Mouse (Mus musculus): ENCODE data around the gene Cldn9. TPM values are rescaled to one million over a fixed set of nuclear protein-coding genes. Genes with fewer than 3 reads are reported as not detected.

The Cldn9 gene
- polyA plus RNA-seq, 1 experiment from 2014 or later = 2.3 TPM

DNA sequence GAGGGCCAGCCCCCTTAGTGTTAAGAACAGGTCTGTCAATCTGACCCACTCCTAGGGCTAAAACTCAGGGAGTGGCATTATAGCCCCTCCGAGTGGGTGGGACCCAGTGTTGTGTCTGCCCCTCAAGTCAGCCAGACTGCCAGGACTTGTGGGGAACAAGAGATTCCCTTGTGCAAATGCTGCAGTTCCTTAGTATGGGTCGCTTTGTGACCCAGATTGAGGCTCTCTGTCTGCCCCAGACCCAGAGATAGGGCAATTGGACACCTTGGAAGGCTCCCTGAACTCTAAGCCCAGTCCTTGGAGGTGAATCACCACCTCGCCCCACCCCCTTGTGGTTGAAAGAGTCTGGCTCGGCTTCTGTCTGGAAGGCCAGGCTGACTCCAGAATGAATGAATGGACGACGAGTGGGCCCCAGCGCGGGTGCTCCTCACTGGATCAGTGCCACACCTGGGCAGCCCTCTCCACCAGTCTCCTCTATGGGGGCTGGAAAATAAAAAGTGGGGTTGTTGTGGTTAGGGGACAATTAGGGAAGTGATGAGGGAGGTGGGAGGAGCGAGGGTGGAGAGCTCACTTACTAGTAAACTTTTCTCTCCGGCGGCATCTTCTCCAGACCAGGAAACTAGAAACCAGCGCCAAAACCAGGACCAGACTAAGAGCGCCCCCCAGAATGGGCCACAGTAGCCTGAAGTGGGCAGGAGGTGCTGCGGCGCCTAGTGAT, 8.1 kb downstream of the Cldn9 start:
- 0 out of 2 replicates have a peak overlapping the region, but pooled peaks have one; percentile 60 for H3K9ac ChIP-seq (ENCODE audit: low read length)
- H3K4me2 ChIP-seq (ENCODE audit: low read length) = peak overlapping the region; percentile 93
- H3K9me3 ChIP-seq (replicated peaks; ENCODE audit: control insufficient read depth, low read length) = no peaks in the 10 kb centered on the region
- no peaks in the 10 kb centered on the region for H3K36me3 ChIP-seq (ENCODE audit: control insufficient read depth, insufficient read depth, low read length)
- H3K27me3 ChIP-seq (replicated peaks; ENCODE audit: control insufficient read depth, insufficient read depth, low read length) = peaks cover 40% of the 10 kb centered on the region
- peaks cover 19% of the 10 kb centered on the region for H3K4me1 ChIP-seq (ENCODE audit: control insufficient read depth, insufficient read depth, low read length)
- peak overlapping the region; percentile 45 for H3K4me3 ChIP-seq (ENCODE audit: low read depth, low read length)
- DNase-seq (ENCODE audit: low spot score) = no peak
- H3K27ac ChIP-seq (ENCODE audit: low read depth, low read length) = no peak overlapping the region
- 10% methylated on average over 15 of the region's 15 CpGs for WGBS
- ATAC-seq = no peak

DNA sequence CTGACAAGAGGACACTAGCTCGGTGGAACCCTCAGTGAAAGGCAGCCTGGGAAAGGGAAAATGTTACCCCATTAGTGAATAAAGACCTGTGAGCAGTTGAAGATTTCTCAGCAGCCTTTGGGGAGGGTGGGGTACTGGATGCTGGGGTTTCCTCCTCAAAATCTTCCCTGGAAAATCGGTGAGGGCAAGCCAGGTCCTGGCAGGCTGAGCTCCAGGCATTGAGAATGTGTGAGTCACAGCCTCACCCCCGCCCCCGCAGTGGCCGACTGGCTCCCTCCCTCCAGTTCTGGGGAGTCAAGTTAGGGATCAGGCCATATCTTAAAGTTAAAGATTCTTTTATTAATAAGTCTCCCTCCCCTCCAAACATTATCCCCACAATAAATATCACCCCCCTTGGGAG, 8.7 kb downstream of the Cldn9 start:
- Histone ChIP-seq H3K27ac (ENCODE audit: low read depth, low read length) (no peak overlapping the region), H3K27me3 (replicated peaks; ENCODE audit: control insufficient read depth, insufficient read depth, low read length) (peaks cover 34% of the 10 kb centered on the region), H3K36me3 (ENCODE audit: control insufficient read depth, insufficient read depth, low read length) (0 out of 2 replicates have a peak, but pooled peaks cover 2% of the 10 kb centered on the region), H3K4me3 (ENCODE audit: low read depth, low read length) (no peak overlapping the region), H3K4me2 (ENCODE audit: low read length) (no peak overlapping the region), H3K4me1 (ENCODE audit: control insufficient read depth, insufficient read depth, low read length) (peaks cover 19% of the 10 kb centered on the region), H3K9ac (ENCODE audit: low read length) (no peak overlapping the region), H3K9me3 (replicated peaks; ENCODE audit: control insufficient read depth, low read length) (no peaks in the 10 kb centered on the region)
- 57% methylated on average over 5 of the region's 5 CpGs for WGBS
- ATAC-seq (no peak), DNase-seq (ENCODE audit: low spot score) (no peak)

DNA sequence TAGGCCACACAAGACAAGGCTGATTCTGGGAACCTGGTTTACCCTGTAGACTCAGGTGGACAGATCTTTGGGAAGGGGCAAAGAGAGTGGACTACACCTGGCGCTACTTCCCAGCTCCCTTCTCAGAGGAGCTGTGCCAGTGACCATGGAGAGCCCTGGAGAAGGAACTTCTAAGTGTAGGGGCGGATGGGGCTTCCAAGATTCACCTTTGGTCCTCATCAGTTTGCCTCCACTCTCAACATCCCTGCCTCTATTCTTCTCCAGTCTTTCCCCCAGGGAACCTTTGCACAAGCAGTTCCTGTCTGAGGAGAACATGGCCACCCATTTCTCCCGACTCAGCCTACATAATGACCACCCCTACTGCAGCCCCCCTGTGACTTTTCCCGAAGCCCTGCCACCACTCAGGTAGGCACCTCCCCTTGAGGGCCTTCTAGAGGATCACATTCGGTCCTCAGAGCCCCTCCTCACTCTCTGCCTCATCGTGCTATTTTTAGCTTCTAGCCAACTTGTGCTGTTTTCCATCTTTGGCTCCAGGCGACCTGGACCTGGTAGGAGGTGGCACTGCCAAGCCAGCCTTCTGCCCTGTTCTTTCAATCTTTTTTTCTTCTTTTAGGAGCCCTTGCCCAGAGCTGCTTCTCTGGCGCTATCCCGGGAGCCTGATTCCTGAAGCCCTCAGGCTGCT, 9.4 kb downstream of the Cldn9 start:
- no peak; the same call in 1 of the 2 replicates for ATAC-seq
- H3K9me3 ChIP-seq (replicated peaks; ENCODE audit: control insufficient read depth, low read length) = no peaks in the 10 kb centered on the region
- 56% methylated on average over 9 of the region's 9 CpGs for WGBS
- no peak for DNase-seq (ENCODE audit: low spot score)
- H3K4me2 ChIP-seq (ENCODE audit: low read length) = peak overlapping the region; percentile 73
- H3K9ac ChIP-seq (ENCODE audit: low read length) = peak overlapping the region; percentile 71
- peaks cover 19% of the 10 kb centered on the region for H3K4me1 ChIP-seq (ENCODE audit: control insufficient read depth, insufficient read depth, low read length)
- peak overlapping the region; percentile 52 for H3K4me3 ChIP-seq (ENCODE audit: low read depth, low read length)
- peaks cover 27% of the 10 kb centered on the region for H3K27me3 ChIP-seq (replicated peaks; ENCODE audit: control insufficient read depth, insufficient read depth, low read length)
- H3K36me3 ChIP-seq (ENCODE audit: control insufficient read depth, insufficient read depth, low read length) = peaks cover 9% of the 10 kb centered on the region
- no peak overlapping the region for H3K27ac ChIP-seq (ENCODE audit: low read depth, low read length)

DNA sequence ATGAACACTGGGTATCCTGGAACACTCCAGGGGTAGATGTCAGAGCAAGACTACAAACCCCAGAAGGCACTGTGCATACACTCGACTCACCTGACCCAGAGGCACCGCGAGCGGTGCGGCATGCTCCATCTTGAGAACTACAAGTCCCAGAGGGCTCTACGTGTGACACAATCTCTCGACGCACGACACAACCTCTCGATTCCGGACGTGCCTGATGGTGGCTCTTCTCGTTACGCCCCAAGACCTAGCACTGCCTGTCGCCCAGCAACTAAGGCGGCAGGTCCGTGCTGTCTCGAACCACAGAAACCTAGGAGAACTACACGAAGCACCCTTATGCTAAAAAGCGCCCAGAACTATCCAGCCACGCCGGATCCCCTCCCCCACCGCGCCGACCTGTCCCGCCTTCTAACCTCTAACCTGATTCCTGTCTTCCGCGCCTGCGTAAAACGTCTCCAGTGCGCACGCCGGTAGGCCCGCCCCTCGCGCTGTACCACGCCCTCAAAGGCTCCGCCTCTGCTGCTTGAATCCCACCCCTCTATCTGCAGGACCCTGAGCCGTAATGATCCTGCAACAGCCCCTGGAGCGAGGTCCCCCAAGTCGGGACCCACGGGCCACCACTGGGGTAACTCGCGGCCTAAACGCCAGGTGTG, 10.3 kb downstream of the Cldn9 start, which contains the start of the genes Hcfc1r1 and Thoc6:
Hcfc1r1 (plus strand) TSS at position 173 of the 650 bp plus-strand sequence.
Thoc6 (minus strand) TSS at position 459 of the 650 bp plus-strand sequence.
- H3K9ac ChIP-seq (ENCODE audit: low read length) = peak within 1 kb of the TSS; percentile 71
- H3K9me3 ChIP-seq (replicated peaks; ENCODE audit: control insufficient read depth, low read length) = no peaks in the 10 kb centered on the region
- H3K27ac ChIP-seq (ENCODE audit: low read depth, low read length) = peak within 1 kb of the TSS; percentile 74; the same call in 1 of the 2 replicates
- peak; percentile 98 for DNase-seq (ENCODE audit: low spot score)
- H3K36me3 ChIP-seq (ENCODE audit: control insufficient read depth, insufficient read depth, low read length) = peaks cover 18% of the 10 kb centered on the region
- ATAC-seq = peak; percentile 95
- H3K4me2 ChIP-seq (ENCODE audit: low read length) = peak within 1 kb of the TSS; percentile 73
- under 1% methylated on average over 45 of the region's 45 CpGs for WGBS
- H3K4me1 ChIP-seq (ENCODE audit: control insufficient read depth, insufficient read depth, low read length) = peaks cover 19% of the 10 kb centered on the region
- H3K4me3 ChIP-seq (ENCODE audit: low read depth, low read length) = peak within 1 kb of the TSS; percentile 52
- H3K27me3 ChIP-seq (replicated peaks; ENCODE audit: control insufficient read depth, insufficient read depth, low read length) = peaks cover 18% of the 10 kb centered on the region

DNA sequence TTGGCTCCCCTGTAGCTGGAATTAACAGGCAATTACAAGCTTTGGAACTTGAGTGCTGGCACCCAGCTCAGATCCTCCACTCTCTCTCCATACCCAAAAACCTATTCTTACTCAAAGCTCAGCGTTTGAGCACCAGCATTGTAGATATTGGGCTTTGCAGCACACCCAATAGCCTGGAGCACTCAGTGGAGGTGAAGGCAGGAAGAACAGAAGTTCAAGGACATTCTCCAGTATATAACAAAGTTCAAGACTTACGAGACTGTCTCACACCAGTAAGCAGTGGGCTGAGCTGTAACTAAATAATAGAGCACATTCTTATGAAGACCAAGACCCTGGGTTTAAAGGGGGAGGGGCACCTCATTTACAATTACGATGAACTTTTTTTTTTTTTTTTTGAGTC, 11.1 kb downstream of the Cldn9 start:
- H3K9me3 ChIP-seq (replicated peaks; ENCODE audit: control insufficient read depth, low read length) = no peaks in the 10 kb centered on the region

DNA sequence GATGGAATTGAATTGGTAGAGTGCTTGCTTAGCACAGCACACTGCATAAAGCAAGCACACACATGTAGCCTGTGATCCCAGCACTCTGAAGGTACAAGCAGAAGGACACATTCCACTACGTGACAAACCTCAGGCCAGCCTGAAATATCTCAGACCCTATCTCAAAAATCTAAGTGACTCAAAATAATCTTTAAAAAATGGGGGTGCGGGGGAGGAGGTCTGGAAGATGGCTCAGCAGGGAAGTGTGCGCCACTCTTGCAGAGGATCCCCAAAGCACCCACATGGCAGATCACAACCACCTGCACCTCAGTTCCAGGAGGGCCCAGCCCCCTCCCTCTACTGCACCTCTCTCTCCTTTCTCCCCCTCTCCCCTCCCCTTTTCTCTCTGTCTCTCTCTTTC, 12.3 kb downstream of the Cldn9 start:
- H3K27me3 ChIP-seq (replicated peaks; ENCODE audit: control insufficient read depth, insufficient read depth, low read length) = peaks cover 14% of the 10 kb centered on the region; the same call in 1 of the 2 replicates
- H3K9me3 ChIP-seq (replicated peaks; ENCODE audit: control insufficient read depth, low read length) = no peaks in the 10 kb centered on the region
- H3K4me1 ChIP-seq (ENCODE audit: control insufficient read depth, insufficient read depth, low read length) = peaks cover 15% of the 10 kb centered on the region
- H3K36me3 ChIP-seq (ENCODE audit: control insufficient read depth, insufficient read depth, low read length) = peaks cover 31% of the 10 kb centered on the region
- H3K4me3 ChIP-seq (ENCODE audit: low read depth, low read length) = no peak overlapping the region
- no peak overlapping the region for H3K27ac ChIP-seq (ENCODE audit: low read depth, low read length)
- no peak overlapping the region for H3K9ac ChIP-seq (ENCODE audit: low read length)
- ATAC-seq (no peak), DNase-seq (ENCODE audit: low spot score) (no peak)
- H3K4me2 ChIP-seq (ENCODE audit: low read length) = no peak overlapping the region
- 90% methylated on average over 3 of the region's 3 CpGs for WGBS

More for the DNA sequence above, 11.1 kb downstream of the Cldn9 start:
- Histone ChIP-seq H3K36me3 (ENCODE audit: control insufficient read depth, insufficient read depth, low read length) (peaks cover 24% of the 10 kb centered on the region), H3K9ac (ENCODE audit: low read length) (no peak overlapping the region), H3K27me3 (replicated peaks; ENCODE audit: control insufficient read depth, insufficient read depth, low read length) (peaks cover 16% of the 10 kb centered on the region; the same call in 1 of the 2 replicates), H3K4me3 (ENCODE audit: low read depth, low read length) (no peak overlapping the region), H3K4me1 (ENCODE audit: control insufficient read depth, insufficient read depth, low read length) (peaks cover 19% of the 10 kb centered on the region), H3K27ac (ENCODE audit: low read depth, low read length) (no peak overlapping the region), H3K4me2 (ENCODE audit: low read length) (peak overlapping the region; percentile 73; the same call in 1 of the 2 replicates)
- DNase-seq (ENCODE audit: low spot score) (no peak), ATAC-seq (no peak)
- WGBS = 68% methylated on average over 3 of the region's 3 CpGs

DNA sequence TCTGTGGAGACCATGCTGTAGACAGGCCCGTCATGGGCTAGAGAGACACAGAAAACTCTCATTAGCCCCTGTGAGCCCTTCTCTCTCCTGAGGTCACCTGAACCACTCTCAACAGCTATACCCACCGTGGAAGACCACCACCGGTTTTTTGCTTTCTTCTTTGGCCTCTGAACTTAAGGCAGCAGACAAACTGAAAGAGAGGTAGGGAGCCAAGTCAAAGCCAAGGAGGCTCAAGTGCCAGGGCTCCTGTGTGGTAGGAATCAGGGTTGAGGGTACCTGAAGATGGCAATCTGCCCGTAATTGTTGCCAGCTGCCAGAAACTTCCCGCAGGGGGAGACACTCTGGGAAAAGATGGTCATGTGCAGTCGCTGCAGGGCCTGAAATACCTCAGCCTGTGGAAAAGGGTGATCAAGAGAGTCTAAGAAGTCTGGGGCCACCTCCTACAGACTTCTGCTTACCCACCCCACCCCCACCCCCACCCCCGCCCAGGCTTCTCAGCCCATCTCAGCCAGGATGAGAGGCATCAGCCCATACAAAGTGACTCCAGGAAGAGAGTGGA, 13.2 kb downstream of the Cldn9 start:
- WGBS = 91% methylated on average over 7 of the region's 7 CpGs
- DNase-seq (ENCODE audit: low spot score) = no peak
- no peak for ATAC-seq

DNA sequence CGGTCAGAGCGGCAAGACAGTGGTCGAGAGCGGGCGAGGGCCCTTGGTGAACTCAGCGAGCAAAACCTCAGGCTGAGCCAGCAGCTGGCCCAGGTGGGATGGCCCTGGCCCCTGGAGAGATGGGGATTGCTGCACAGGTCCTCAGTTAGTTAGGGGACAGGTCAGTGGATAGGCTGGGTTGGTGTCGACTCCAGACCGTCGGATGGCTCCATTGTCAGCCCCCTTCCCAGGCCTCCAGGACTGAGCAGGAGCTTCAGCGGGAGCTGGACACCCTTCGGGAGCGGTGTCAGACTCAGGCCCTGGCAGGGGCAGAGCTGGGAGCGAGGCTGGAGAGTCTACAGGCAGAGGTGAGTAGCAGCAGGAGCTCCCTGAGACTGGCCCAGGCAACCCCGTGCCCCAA, 18.3 kb downstream of the Cldn9 start:
- WGBS = 86% methylated on average over 14 of the region's 14 CpGs

More for the DNA sequence above, 13.2 kb downstream of the Cldn9 start:
- no peaks in the 10 kb centered on the region for H3K9me3 ChIP-seq (replicated peaks; ENCODE audit: control insufficient read depth, low read length)
- peaks cover 9% of the 10 kb centered on the region for H3K4me1 ChIP-seq (ENCODE audit: control insufficient read depth, insufficient read depth, low read length)
- no peak overlapping the region for H3K9ac ChIP-seq (ENCODE audit: low read length)
- H3K4me3 ChIP-seq (ENCODE audit: low read depth, low read length) = no peak overlapping the region
- H3K27me3 ChIP-seq (replicated peaks; ENCODE audit: control insufficient read depth, insufficient read depth, low read length) = peaks cover 5% of the 10 kb centered on the region; the same call in 1 of the 2 replicates
- H3K27ac ChIP-seq (ENCODE audit: low read depth, low read length) = no peak overlapping the region
- H3K4me2 ChIP-seq (ENCODE audit: low read length) = no peak overlapping the region
- peaks cover 36% of the 10 kb centered on the region for H3K36me3 ChIP-seq (ENCODE audit: control insufficient read depth, insufficient read depth, low read length)

More for the DNA sequence above, 18.3 kb downstream of the Cldn9 start:
- Histone ChIP-seq H3K27me3 (replicated peaks; ENCODE audit: control insufficient read depth, insufficient read depth, low read length) (peaks cover 20% of the 10 kb centered on the region), H3K4me1 (ENCODE audit: control insufficient read depth, insufficient read depth, low read length) (no peaks in the 10 kb centered on the region), H3K4me3 (ENCODE audit: low read depth, low read length) (no peak overlapping the region), H3K4me2 (ENCODE audit: low read length) (no peak overlapping the region), H3K27ac (ENCODE audit: low read depth, low read length) (no peak overlapping the region), H3K9ac (ENCODE audit: low read length) (no peak overlapping the region), H3K36me3 (ENCODE audit: control insufficient read depth, insufficient read depth, low read length) (peaks cover 36% of the 10 kb centered on the region), H3K9me3 (replicated peaks; ENCODE audit: control insufficient read depth, low read length) (no peaks in the 10 kb centered on the region)
- ATAC-seq = no peak
- DNase-seq (ENCODE audit: low spot score) = no peak
